ENCODE assay signal across 12 mouse cellular contexts in genomic region chr1:168393456-168393855, GRCm38 (mm10). TPM values are rescaled to one million over a fixed set of nuclear protein-coding genes. Genes with fewer than 3 reads are reported as not detected.
A peak's percentile ranks its signal among the peaks of the same experiment; 100 is the strongest.
DNase-seq lines count a peak whose midpoint lies in the region; ATAC-seq and TF ChIP-seq lines count a peak whose summit lies in the region.
"Had no signal": no experiment of that assay in that cellular context is flagged by ENCODE, and none has a peak within 500 bp of the region (broad histone marks: within the 10 kb centered on the region; RNA-seq: fewer than 3 reads in every experiment).

No protein-coding gene starts in this region.

- H3K27ac ChIP-seq in gastrocnemius, adult 2 months = peak overlapping the region; percentile 48
- H3K27ac ChIP-seq in layer of hippocampus, adult 2 months = peak overlapping the region; percentile 72
- H3K27ac ChIP-seq in forebrain, embryonic 11.5 days (ENCODE audit: low read depth, low read length) = peak overlapping the region; percentile 88
- H3K27ac ChIP-seq in limb, embryonic 10.5 days = peak overlapping the region; percentile 54; the same call in 1 of the 2 replicates

- no peak overlapping the region for H3K9ac ChIP-seq in forebrain, embryonic 11.5 days (ENCODE audit: low read length)
- H3K9ac ChIP-seq: liver, postnatal 0 days had no signal

- H3K27me3 ChIP-seq in forebrain, embryonic 11.5 days (ENCODE audit: control insufficient read depth, insufficient read depth, low read length) = no peaks in the 10 kb centered on the region
- H3K27me3 ChIP-seq in limb, embryonic 10.5 days (ENCODE audit: low read depth, poor library complexity, severe bottlenecking) = no peaks in the 10 kb centered on the region

- no peak overlapping the region for H3K4me3 ChIP-seq in gastrocnemius, adult 2 months
- no peak overlapping the region for H3K4me3 ChIP-seq in layer of hippocampus, adult 2 months
- H3K4me3 ChIP-seq in forebrain, embryonic 11.5 days (ENCODE audit: low read depth, low read length) = no peak overlapping the region
- no peak overlapping the region for H3K4me3 ChIP-seq in limb, embryonic 10.5 days

- intact Hi-C loops in gastrocnemius, adult 2 months (cut with DNase I) = no loop called here

- no peaks in the 10 kb centered on the region for H3K36me3 ChIP-seq in forebrain, embryonic 11.5 days (ENCODE audit: control insufficient read depth, insufficient read depth, low read length)
- peaks cover 61% of the 10 kb centered on the region for H3K36me3 ChIP-seq in limb, embryonic 10.5 days

- no peak overlapping the region for H3K4me2 ChIP-seq in forebrain, embryonic 11.5 days (ENCODE audit: low read depth, low read length, severe bottlenecking)

- no peak for DNase-seq in gastrocnemius, adult 2 months
- no peak for DNase-seq in gastrocnemius, postnatal 25 days
- no peak for DNase-seq in layer of hippocampus, adult 2 months (ENCODE audit: low spot score in 2 of 2)
- no peak for DNase-seq in layer of hippocampus, adult 9-10 months (ENCODE audit: low spot score)
- no peak for DNase-seq in forebrain, embryonic 11.5 days (ENCODE audit: low spot score)
- no peak for DNase-seq in limb, embryonic 10.5 days (ENCODE audit: low spot score)
- DNase-seq in layer of hippocampus, adult 9-11 months = no peak
- DNase-seq: B cell, adult 2 months; cerebellum, adult 9-10 months; liver, postnatal 0 days had no signal

- no peak for TF ChIP-seq CTCF in gastrocnemius, adult 2 months (IDR thresholded peaks at IDR 0.05)
- no peak for TF ChIP-seq CTCF in layer of hippocampus, adult 2 months (conservative IDR thresholded peaks at IDR 0.05)

- H3K9me3 ChIP-seq in forebrain, embryonic 11.5 days (ENCODE audit: control insufficient read depth, low read length) = no peaks in the 10 kb centered on the region
- H3K9me3 ChIP-seq in limb, embryonic 10.5 days (replicated peaks) = no peaks in the 10 kb centered on the region

- peaks cover 31% of the 10 kb centered on the region for H3K4me1 ChIP-seq in forebrain, embryonic 11.5 days (replicated peaks; ENCODE audit: control insufficient read depth, insufficient read depth, low read length)
- H3K4me1 ChIP-seq in limb, embryonic 10.5 days = peaks cover 65% of the 10 kb centered on the region

- 62% methylated on average over 4 of the region's 4 CpGs for WGBS in forebrain, embryonic 11.5 days
- 75% methylated on average over 4 of the region's 4 CpGs for WGBS in limb, embryonic 10.5 days

- no peak for ATAC-seq in forebrain, embryonic 11.5 days (replicated peaks; ENCODE audit: low FRiP score)
- no peak for ATAC-seq in megakaryocyte, adult 5-6 weeks (ENCODE audit: poor library complexity, severe bottlenecking)
- ATAC-seq: inflammation-experienced regulatory T-cells, adult 6 months; liver, postnatal 0 days had no signal

RNA-seq across cellular contexts. Expression of gene Pbx1, which starts 38.6 kb away (rescaled TPM):
- 10 to 100 TPM; 16.9 to 29.3 TPM for total RNA-seq in gastrocnemius, adult 2 months (2021)
- total RNA-seq in gastrocnemius, postnatal 25 days (2021) = 10 to 100 TPM; 19.3 to 19.9 TPM
- total RNA-seq in layer of hippocampus, adult 2 months (2021) = 100 to 1,000 TPM; 120 to 123 TPM
- 45.8 and 51.1 TPM in 2 replicates for polyA plus RNA-seq in forebrain, embryonic 11.5 days (2014; fragmentation: Nextera tagmentation; extraction: Ambion mirVana)
- 44.7 and 55.9 TPM in 2 replicates for polyA plus RNA-seq in limb, embryonic 10.5 days (2016; fragmentation: Nextera tagmentation; extraction: Ambion mirVana)
- total RNA-seq in megakaryocyte, adult 5-6 weeks (2015) = 11.6 and 14.0 TPM in 2 replicates
- total RNA-seq in megakaryocyte, adult 5-6 weeks (2017) = 11.2 and 17.6 TPM in 2 replicates
